Mouse (Mus musculus) intestine, postnatal 0 days (tissue): Measurements from ENCODE around the gene Upp1. TPM values are rescaled to one million over a fixed set of nuclear protein-coding genes. Genes with fewer than 3 reads are reported as not detected.
"Not testable (repeated sequence)": the region's sequence is repeated elsewhere in the genome, so short reads cannot be mapped to it uniquely, and the experiment has no call there.

Experiments
- ATAC-seq: fragments of 200-750 bp; cut with Nextera tagmentation; 2 replicates; pipeline ENCODE4 v1.8.0; 2017; ENCODE audit warnings: mild to moderate bottlenecking, moderate TSS enrichment, moderate library complexity
- H3K27ac ChIP-seq: fragments of 300-500 bp; sonication (generic); 2 replicates; pipeline ENCODE4 v1.5.1; 2014; ENCODE audit warnings: mild to moderate bottlenecking, low read depth, low read length, moderate library complexity
- H3K27me3 ChIP-seq: fragments of 300-500 bp; sonication (generic); replicated peaks from 2 replicates; pipeline ENCODE4 v1.6.1; 2014; ENCODE audit warnings: low read length, mixed read lengths; ENCODE audit not compliant: control insufficient read depth, insufficient read depth
- H3K36me3 ChIP-seq: fragments of 300-500 bp; sonication (generic); 2 replicates; pipeline ENCODE4 v1.6.1; 2014; ENCODE audit warnings: mild to moderate bottlenecking, moderate library complexity; ENCODE audit not compliant: control insufficient read depth, insufficient read depth
- H3K4me1 ChIP-seq: fragments of 300-500 bp; sonication (generic); replicated peaks from 2 replicates; pipeline ENCODE4 v1.6.1; 2014; ENCODE audit warnings: antibody characterized with exemption, low read length, mixed read lengths; ENCODE audit not compliant: control insufficient read depth, insufficient read depth
- H3K4me2 ChIP-seq: fragments of 300-500 bp; sonication (generic); replicated peaks from 2 replicates; pipeline ENCODE4 v1.6.1; 2014; ENCODE audit warnings: low read depth, mild to moderate bottlenecking, moderate library complexity
- H3K4me3 ChIP-seq: fragments of 300-500 bp; sonication (generic); 2 replicates; pipeline ENCODE4 v1.5.1; 2014; ENCODE audit warnings: low read depth, low read length
- H3K9ac ChIP-seq: fragments of 300-500 bp; sonication (generic); 2 replicates; pipeline ENCODE4 v1.6.1; 2014; ENCODE audit warnings: mild to moderate bottlenecking, low read depth, low read length
- H3K9me3 ChIP-seq: fragments of 300-500 bp; sonication (generic); 2 replicates; pipeline ENCODE4 v1.6.1; 2016; ENCODE audit warnings: mixed run types; ENCODE audit not compliant: control insufficient read depth
- CTCF ChIP-seq: sonication (generic); IDR thresholded peaks from 2 replicates; pipeline ENCODE4 v1.5.1; 2016; ENCODE audit warnings: low read depth, mild to moderate bottlenecking, control low read depth, antibody characterized with exemption, moderate library complexity
- WGBS: fragments of 180-500 bp; shearing (Covaris S2); extraction: QIAGEN DNeasy Blood & Tissue Kit; methylation state at CpG from one replicate; pipeline ENCODE4 v1.1.7; 2014; 5-methylcytosine and 5-hydroxymethylcytosine counted together
- polyA plus RNA-seq: library from polyadenylated mRNA; unstranded; fragments of >200 nt; fragmentation: Nextera tagmentation; extraction: Ambion mirVana; gene quantifications from 2 replicates; pipeline ENCODE4 v1.2.1, GENCODE M21; 2015

Upp1 gene
- polyA plus RNA-seq, 1 experiment from 2014 or later, result 5.6 TPM

- Histone ChIP-seq H3K9me3 (no peaks in the 10 kb centered on the region), H3K27ac (no peak overlapping the region), H3K4me3 (no peak overlapping the region), H3K4me1 (no peaks in the 10 kb centered on the region), H3K27me3 (no peaks in the 10 kb centered on the region), H3K4me2 (no peak overlapping the region), H3K9ac (no peak overlapping the region), H3K36me3 (no peaks in the 10 kb centered on the region)
- TF ChIP-seq CTCF, result no peak
- 89% methylated on average over 4 of the region's 4 CpGs for whole genome bisulfite sequencing
- ATAC-seq, result no peak
These were observed 28.2 kb downstream of the Upp1 start for GRCm38 (mm10) chr11:9146115-9146514.

- H3K4me1 ChIP-seq, result no peaks in the 10 kb centered on the region
- H3K4me2 ChIP-seq, result no peak overlapping the region
- WGBS, result 71% methylated on average over 1 of the region's 1 CpGs
- H3K9ac ChIP-seq, result no peak overlapping the region
- H3K27me3 ChIP-seq, result no peaks in the 10 kb centered on the region
- no peak for ATAC-seq
- no peaks in the 10 kb centered on the region for H3K9me3 ChIP-seq
- no peak for TF ChIP-seq CTCF
- no peaks in the 10 kb centered on the region for H3K36me3 ChIP-seq
- H3K4me3 ChIP-seq, result no peak overlapping the region
- no peak overlapping the region for H3K27ac ChIP-seq
These were observed 28.8 kb downstream of the Upp1 start for GRCm38 (mm10) chr11:9146683-9147082.

- no peak for ATAC-seq
- WGBS, result 62% methylated on average over 2 of the region's 2 CpGs
These were observed 30.3 kb downstream of the Upp1 start for GRCm38 (mm10) chr11:9148206-9148605.

GRCm38 (mm10) chr11:9150403-9150802 is 32.5 kb downstream of the Upp1 start:
- not testable (repeated sequence) for H3K4me3 ChIP-seq, H3K9ac ChIP-seq, H3K27ac ChIP-seq, H3K9me3 ChIP-seq, H3K27me3 ChIP-seq, H3K4me1 ChIP-seq, H3K36me3 ChIP-seq, ATAC-seq, H3K4me2 ChIP-seq
- 86% methylated on average over 25 of the region's 25 CpGs for WGBS

More at GRCm38 (mm10) chr11:9148206-9148605, 30.3 kb downstream of the Upp1 start:
- TF ChIP-seq CTCF, result no peak
- H3K9ac ChIP-seq, result no peak overlapping the region
- no peak overlapping the region for H3K4me3 ChIP-seq
- H3K4me1 ChIP-seq, result no peaks in the 10 kb centered on the region
- H3K4me2 ChIP-seq, result no peak overlapping the region
- H3K27ac ChIP-seq, result no peak overlapping the region
- H3K36me3 ChIP-seq, result no peaks in the 10 kb centered on the region
- no peaks in the 10 kb centered on the region for H3K9me3 ChIP-seq
- no peaks in the 10 kb centered on the region for H3K27me3 ChIP-seq

- ATAC-seq, result 0 out of 2 replicates have a peak, but pooled peaks have one; percentile 26
- 12% methylated on average over 3 of the region's 3 CpGs for WGBS
These were observed 42.0 kb downstream of the Upp1 start for GRCm38 (mm10) chr11:9159953-9160352.

GRCm38 (mm10) chr11:9167331-9167730 is 49.4 kb downstream of the Upp1 start:
- Histone ChIP-seq H3K36me3 (no peaks in the 10 kb centered on the region), H3K4me2 (no peak overlapping the region), H3K4me3 (no peak overlapping the region), H3K9ac (no peak overlapping the region), H3K4me1 (no peaks in the 10 kb centered on the region), H3K27ac (no peak overlapping the region), H3K27me3 (no peaks in the 10 kb centered on the region), H3K9me3 (no peaks in the 10 kb centered on the region)
- 84% methylated on average over 2 of the region's 2 CpGs for WGBS
- no peak for TF ChIP-seq CTCF
- ATAC-seq, result no peak

More at GRCm38 (mm10) chr11:9159953-9160352, 42.0 kb downstream of the Upp1 start:
- Histone ChIP-seq H3K4me1 (no peaks in the 10 kb centered on the region), H3K36me3 (no peaks in the 10 kb centered on the region), H3K9ac (no peak overlapping the region), H3K4me3 (no peak overlapping the region), H3K27ac (no peak overlapping the region), H3K27me3 (no peaks in the 10 kb centered on the region), H3K9me3 (no peaks in the 10 kb centered on the region), H3K4me2 (no peak overlapping the region)
- no peak for TF ChIP-seq CTCF

- H3K9ac ChIP-seq, result no peak overlapping the region
- TF ChIP-seq CTCF, result no peak
- no peak for ATAC-seq
- H3K4me1 ChIP-seq, result no peaks in the 10 kb centered on the region
- no peaks in the 10 kb centered on the region for H3K9me3 ChIP-seq
- no peaks in the 10 kb centered on the region for H3K36me3 ChIP-seq
- no peak overlapping the region for H3K4me3 ChIP-seq
- no peak overlapping the region for H3K4me2 ChIP-seq
- WGBS, result 78% methylated on average over 1 of the region's 1 CpGs
- H3K27me3 ChIP-seq, result no peaks in the 10 kb centered on the region
- H3K27ac ChIP-seq, result no peak overlapping the region
These were observed 63.6 kb downstream of the Upp1 start for GRCm38 (mm10) chr11:9181477-9181876.

Other genes starting within 250 kb of the Upp1 start
- gene Pkd1l1, start 144.8 kb upstream of the Upp1 start, polyA plus RNA-seq, result 0.03 TPM in 1 of 2 replicates, not detected in the other
- gene Hus1, start 106.9 kb upstream of the Upp1 start, polyA plus RNA-seq, result 3.7 and 4.5 TPM in 2 replicates
- gene Gm11992, start 69.5 kb upstream of the Upp1 start, polyA plus RNA-seq, result 1.1 and 1.3 TPM in 2 replicates
- gene Sun3, start 69.1 kb upstream of the Upp1 start, polyA plus RNA-seq, result 2.7 and 3.2 TPM in 2 replicates
- gene Abca13, start 73.8 kb downstream of the Upp1 start, polyA plus RNA-seq, result 0.86 and 1.1 TPM in 2 replicates